Mouse (Mus musculus): ENCODE measurements around the gene Gm49387.

Gene Gm49387

DNA sequence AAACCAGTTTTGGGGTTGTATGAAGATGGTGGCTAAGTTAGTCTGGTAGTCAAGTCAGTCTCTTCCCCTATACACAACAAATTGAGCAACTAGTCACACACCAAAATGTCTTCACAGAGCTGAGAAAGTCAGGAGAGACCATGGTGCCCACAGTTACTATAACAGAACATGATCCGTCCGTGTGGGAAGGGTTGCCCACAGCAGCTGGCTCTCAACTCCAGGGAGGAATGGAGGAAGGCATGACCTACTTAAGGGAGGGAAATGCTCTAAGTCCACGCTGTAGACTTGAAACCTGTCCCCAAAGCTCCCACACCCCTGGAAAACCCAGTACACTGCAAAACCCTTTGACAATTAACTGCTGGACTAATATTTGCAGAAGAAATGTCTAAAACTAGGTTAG, 130.4 kb downstream of the Gm49387 start:
- no peak for DNase-seq

DNA sequence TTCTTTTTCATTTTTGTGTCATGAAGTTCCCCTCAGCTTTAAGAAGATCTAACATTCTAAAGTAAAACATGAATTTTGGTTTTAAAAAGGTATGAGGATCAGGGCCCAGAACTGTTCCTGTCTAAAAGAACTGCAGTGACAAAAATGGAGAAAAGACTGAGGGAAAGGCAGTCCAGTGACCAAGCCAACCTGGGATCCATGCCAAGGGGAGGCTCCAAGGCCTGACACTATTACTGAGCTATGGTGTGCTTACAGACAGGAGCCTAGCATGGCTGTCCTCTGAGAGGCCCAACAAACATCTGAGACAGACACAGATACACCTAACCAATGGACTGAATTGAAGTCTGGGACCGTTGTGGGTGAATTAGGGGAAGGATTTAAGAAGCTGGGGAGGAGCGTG, 130.8 kb downstream of the Gm49387 start:
- DNase-seq, result no peak

- DNase-seq, result no peak
Measured at GRCm38 (mm10) chr14:31506456-31506855, 134.2 kb downstream of the Gm49387 start.

DNA sequence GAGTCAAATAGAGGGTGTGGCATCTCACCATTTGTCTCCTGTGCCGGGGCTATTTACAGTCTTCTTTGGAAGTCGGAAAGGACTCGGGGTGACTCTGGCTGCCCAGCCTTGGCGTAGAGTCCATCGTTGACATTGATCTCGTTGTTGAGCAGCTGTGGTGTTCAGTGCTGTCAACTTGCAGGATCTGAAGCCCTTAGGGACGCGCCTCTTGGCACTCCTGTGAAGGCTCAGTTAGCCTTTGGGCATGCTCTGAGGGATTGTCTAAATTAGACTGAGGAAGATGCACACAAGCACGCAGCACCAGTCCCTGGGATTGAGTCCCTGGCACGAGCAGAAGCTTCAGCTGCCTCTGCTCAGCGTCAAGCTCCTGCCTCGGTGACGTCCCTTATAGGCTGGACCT, 137.3 kb downstream of the Gm49387 start:
- DNase-seq, result no peak

Measured in thymus, postnatal 14 days (tissue).